In the genomic region with DNA sequence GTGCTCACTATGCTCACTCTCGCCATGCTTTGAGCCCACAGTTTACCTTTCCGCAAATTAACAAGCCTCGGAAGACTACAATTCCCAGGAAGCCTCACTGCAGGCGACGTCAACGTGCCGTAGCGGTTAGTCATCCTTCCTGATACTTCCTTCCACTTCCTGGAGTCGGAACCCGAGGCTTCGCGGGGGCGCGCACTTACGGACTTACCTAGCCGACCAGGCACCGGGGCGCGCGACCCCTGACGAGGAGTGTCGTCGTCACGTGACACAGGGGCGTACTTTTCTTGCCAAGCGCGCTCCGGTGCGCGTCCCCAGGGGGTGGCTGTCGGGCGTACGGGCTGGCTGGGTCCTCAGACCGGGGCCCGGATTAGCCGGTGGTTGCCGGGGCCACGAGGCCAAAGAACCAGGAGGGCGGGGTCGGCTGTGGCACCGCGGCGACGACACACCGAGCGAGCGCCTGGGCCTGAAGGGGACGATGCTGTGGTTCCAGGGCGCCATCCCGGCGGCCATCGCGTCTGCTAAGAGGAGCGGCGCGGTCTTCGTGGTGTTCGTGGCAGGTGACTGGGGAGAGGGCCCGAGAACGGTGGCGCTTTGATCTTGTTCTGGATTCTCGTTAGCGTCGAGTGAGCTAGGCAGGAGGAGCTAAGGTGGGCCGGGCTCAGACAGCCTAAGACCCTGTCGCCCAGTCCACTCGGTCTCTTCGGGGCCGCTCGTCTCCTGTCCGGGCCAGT, we compare ENCODE assay signal across 8 mouse cellular contexts. TPM values are rescaled to one million over a fixed set of nuclear protein-coding genes. Genes with fewer than 3 reads are reported as not detected.
DNase-seq lines count a peak whose midpoint lies in the region; ATAC-seq and TF ChIP-seq lines count a peak whose summit lies in the region.

No protein-coding gene starts in this region.

- no peaks in the 10 kb centered on the region for H3K9me3 ChIP-seq in embryonic facial prominence, embryonic 15.5 days (replicated peaks)
- no peaks in the 10 kb centered on the region for H3K9me3 ChIP-seq in limb, embryonic 14.5 days (ENCODE audit: control insufficient read depth, low read length)
- H3K9me3 ChIP-seq in midbrain, postnatal 0 days (ENCODE audit: low read length) = no peaks in the 10 kb centered on the region

- H3K4me1 ChIP-seq in bone marrow, adult 2 months (ENCODE audit: control insufficient read depth, insufficient read depth, low read length) = no peaks in the 10 kb centered on the region
- peaks cover 7% of the 10 kb centered on the region; the same call in 1 of the 2 replicates for H3K4me1 ChIP-seq in embryonic facial prominence, embryonic 15.5 days
- H3K4me1 ChIP-seq in limb, embryonic 14.5 days (ENCODE audit: control insufficient read depth, insufficient read depth, low read length) = 0 out of 2 replicates have a peak, but pooled peaks cover 8% of the 10 kb centered on the region
- peaks cover 6% of the 10 kb centered on the region; the same call in 1 of the 2 replicates for H3K4me1 ChIP-seq in midbrain, postnatal 0 days (ENCODE audit: insufficient read depth, low read length)

- H3K27me3 ChIP-seq in embryonic facial prominence, embryonic 15.5 days = no peaks in the 10 kb centered on the region
- H3K27me3 ChIP-seq in limb, embryonic 14.5 days (ENCODE audit: control insufficient read depth, insufficient read depth, low read length) = no peaks in the 10 kb centered on the region
- no peaks in the 10 kb centered on the region for H3K27me3 ChIP-seq in midbrain, postnatal 0 days (ENCODE audit: insufficient read depth, low read length)

- H3K27ac ChIP-seq in bone marrow, adult 2 months (ENCODE audit: control insufficient read depth, insufficient read depth, low read depth, low read length, poor library complexity) = peak overlapping the region; percentile 84
- peak overlapping the region; percentile 72 for H3K27ac ChIP-seq in embryonic facial prominence, embryonic 15.5 days (replicated peaks)
- H3K27ac ChIP-seq in limb, embryonic 14.5 days (replicated peaks; ENCODE audit: low read depth, low read length) = peak overlapping the region; percentile 89
- H3K27ac ChIP-seq in midbrain, postnatal 0 days (ENCODE audit: low read depth, low read length) = peak overlapping the region; percentile 92

- peak; percentile 93 for ATAC-seq in embryonic facial prominence, embryonic 15.5 days (ENCODE audit: insufficient number of reproducible peaks, low FRiP score, low TSS enrichment, low read depth)
- peak; percentile 96 for ATAC-seq in limb, embryonic 14.5 days (ENCODE audit: low FRiP score, low read depth)
- peak; percentile 96 for ATAC-seq in midbrain, postnatal 0 days (ENCODE audit: low FRiP score)

- peak overlapping the region; percentile 88 for H3K4me3 ChIP-seq in bone marrow, adult 2 months (replicated peaks; ENCODE audit: control insufficient read depth, low read depth, low read length)
- H3K4me3 ChIP-seq in embryonic facial prominence, embryonic 15.5 days (replicated peaks) = peak overlapping the region; percentile 58
- peak overlapping the region; percentile 83 for H3K4me3 ChIP-seq in limb, embryonic 14.5 days (replicated peaks; ENCODE audit: low read length)
- H3K4me3 ChIP-seq in midbrain, postnatal 0 days (ENCODE audit: low read depth, low read length) = peak overlapping the region; percentile 77

- no peaks in the 10 kb centered on the region for H3K36me3 ChIP-seq in embryonic facial prominence, embryonic 15.5 days
- H3K36me3 ChIP-seq in limb, embryonic 14.5 days (ENCODE audit: control insufficient read depth, insufficient read depth, low read length) = peaks cover 1% of the 10 kb centered on the region
- no peaks in the 10 kb centered on the region for H3K36me3 ChIP-seq in midbrain, postnatal 0 days (ENCODE audit: insufficient read depth, low read length)

- H3K9ac ChIP-seq in embryonic facial prominence, embryonic 15.5 days = peak overlapping the region; percentile 45
- H3K9ac ChIP-seq in limb, embryonic 14.5 days (ENCODE audit: low read depth, low read length, severe bottlenecking) = peak overlapping the region; percentile 89
- H3K9ac ChIP-seq in midbrain, postnatal 0 days (replicated peaks; ENCODE audit: low read length, poor library complexity, severe bottlenecking) = peak overlapping the region; percentile 81

- peak overlapping the region; percentile 86 for H3K4me2 ChIP-seq in embryonic facial prominence, embryonic 15.5 days (replicated peaks)
- peak overlapping the region; percentile 76 for H3K4me2 ChIP-seq in limb, embryonic 14.5 days (replicated peaks; ENCODE audit: low read depth, low read length, severe bottlenecking)
- H3K4me2 ChIP-seq in midbrain, postnatal 0 days (ENCODE audit: low read depth, low read length, poor library complexity, severe bottlenecking) = peak overlapping the region; percentile 94

- DNase-seq in 416B (ENCODE audit: low read depth) = peak; percentile 99
- peak; percentile 92 for DNase-seq in heart, adult 8-10 months (ENCODE audit: low spot score)
- peak; percentile 98 for DNase-seq in kidney, adult 9 months
- DNase-seq in limb, embryonic 14.5 days (ENCODE audit: low spot score) = peak; percentile 99
- DNase-seq in midbrain, postnatal 0 days (ENCODE audit: low spot score) = peak; percentile 98
- DNase-seq in spleen, postnatal 14 days (ENCODE audit: low spot score in 2 of 2) = peak; percentile 78 to 87

- TF ChIP-seq POLR2A in bone marrow, adult 2 months (IDR thresholded peaks at IDR 0.05; ENCODE audit: borderline replicate concordance, control insufficient read depth, low read depth, low read length) = no peak; the same call in 1 of the 2 replicates
- 0 out of 2 replicates have a peak, but pooled peaks have one; percentile 66 for TF ChIP-seq POLR2A in limb, embryonic 14.5 days (IDR thresholded peaks at IDR 0.05; ENCODE audit: borderline replicate concordance, extremely low read depth, insufficient read depth, insufficient read length)

- no peak for TF ChIP-seq CTCF in bone marrow, adult 2 months (IDR thresholded peaks at IDR 0.05; ENCODE audit: control insufficient read depth, insufficient read depth, low read length)
- TF ChIP-seq CTCF in midbrain, postnatal 0 days (IDR thresholded peaks at IDR 0.05) = no peak

- WGBS in bone marrow, adult 2 months = under 1% methylated on average over 71 of the region's 71 CpGs
- WGBS in embryonic facial prominence, embryonic 15.5 days = under 1% methylated on average over 71 of the region's 71 CpGs
- 1% methylated on average over 66 of the region's 71 CpGs for WGBS in limb, embryonic 14.5 days
- WGBS in midbrain, postnatal 0 days = 0% methylated on average over 67 of the region's 71 CpGs

RNA-seq across cellular contexts. Expression of gene Ubxn4, which starts 0.4 kb away (rescaled TPM):
- 16.7 and 28.2 TPM in 2 replicates for polyA plus RNA-seq in bone marrow, adult 2 months (2011; ENCODE audit: insufficient read depth, insufficient read length, low replicate concordance, missing spikeins)
- 69.1 and 84.7 TPM in 2 replicates for polyA plus RNA-seq in embryonic facial prominence, embryonic 15.5 days (2015; fragmentation: Nextera tagmentation; extraction: Ambion mirVana)
- total RNA-seq in heart, adult 8-10 months (2022) = 10 to 100 TPM; 35.4 to 43.4 (median 40.7) TPM
- 42.9 and 46.5 TPM in 2 replicates for polyA plus RNA-seq in limb, embryonic 14.5 days (2012; rRNA removed)
- polyA plus RNA-seq in limb, embryonic 14.5 days (2014; fragmentation: Nextera tagmentation; extraction: Ambion mirVana) = 64.0 and 75.5 TPM in 2 replicates
- 39.5 and 79.8 TPM in 2 replicates for total RNA-seq in midbrain, postnatal 0 days (2014; rRNA removed)
- polyA plus RNA-seq in midbrain, postnatal 0 days (2015; fragmentation: Nextera tagmentation; extraction: Ambion mirVana) = 73.6 and 84.3 TPM in 2 replicates

Comparison
In these comparisons a context has a peak if more than half of its experiments do, and no peak if none do; other contexts are left out.
1. Peak in every context shown above with its lines: DNase-seq, ATAC-seq, H3K4me3 ChIP-seq and H3K27ac ChIP-seq.